Mouse (Mus musculus): ENCODE data around the gene Utp11. TPM values are rescaled to one million over a fixed set of nuclear protein-coding genes. Genes with fewer than 3 reads are reported as not detected.

Gene Utp11
- polyA plus RNA-seq, 2 experiments, result 16.4 to 22.4 TPM

DNA sequence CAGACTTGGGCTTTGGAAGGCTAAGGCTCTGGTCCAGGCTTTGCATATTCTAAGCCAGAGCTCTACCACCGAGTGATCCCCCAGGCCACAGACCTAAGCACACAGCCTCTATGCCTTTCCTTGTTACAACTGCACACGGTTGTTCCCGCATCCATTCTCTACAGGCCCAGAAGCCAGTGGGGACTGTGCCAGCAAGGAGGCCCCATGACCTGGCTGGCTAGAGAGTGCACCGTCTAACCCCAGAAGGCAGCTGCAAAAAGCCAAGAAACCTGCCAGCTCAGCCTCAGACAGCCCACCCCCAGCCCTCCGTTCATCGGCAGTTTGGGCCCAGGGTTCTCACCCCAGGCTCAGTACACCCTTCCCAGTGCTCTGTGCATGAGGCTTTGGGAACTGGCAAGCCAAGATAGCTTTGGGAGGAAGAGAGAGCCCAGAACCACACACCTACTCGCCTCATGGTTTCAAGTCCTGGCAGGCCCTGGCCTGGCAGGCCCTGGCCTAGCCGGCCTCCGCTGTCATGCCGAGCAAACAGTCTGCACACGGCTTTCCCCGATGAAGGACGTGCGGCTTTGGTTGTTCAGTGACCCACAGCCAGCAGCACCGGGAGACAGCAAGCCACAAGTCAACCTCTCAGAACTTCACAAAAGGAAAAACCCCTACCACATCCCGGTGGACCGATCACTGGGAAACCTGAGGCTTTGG, 18.9 kb downstream of the Utp11 start:
- Histone ChIP-seq H3K4me2 (ENCODE audit: low read depth) (no peak overlapping the region), H3K4me1 (replicated peaks; ENCODE audit: control insufficient read depth in 2 of 2, insufficient read depth in 2 of 2, low read length in 1 of 2) (no peaks in the 10 kb centered on the region), H3K36me3 (replicated peaks; ENCODE audit: control insufficient read depth, insufficient read depth, low read depth) (peaks cover 13% of the 10 kb centered on the region), H3K9ac (replicated peaks) (no peak overlapping the region), H3K27ac (no peak overlapping the region), H3K27me3 (ENCODE audit: control insufficient read depth, insufficient read depth, low read length) (peaks cover 18% of the 10 kb centered on the region), H3K9me3 (ENCODE audit: control insufficient read depth, low read length) (no peaks in the 10 kb centered on the region), H3K4me3 (ENCODE audit: insufficient read depth in 1 of 2, low read depth in 2 of 2, low read length in 2 of 2) (no peak overlapping the region)
- TF ChIP-seq EP300 (IDR thresholded peaks at IDR 0.05; ENCODE audit: low read depth) (no peak), CTCF (IDR thresholded peaks at IDR 0.05; ENCODE audit: low read depth) (no peak)
- ATAC-seq (ENCODE audit: insufficient read depth), result no peak
- DNase-seq (ENCODE audit: low read depth in 3 of 3, low spot score in 3 of 3), result no peak
- 71% methylated on average over 17 of the region's 17 CpGs for WGBS (ENCODE audit: insufficient replicate concordance)

DNA sequence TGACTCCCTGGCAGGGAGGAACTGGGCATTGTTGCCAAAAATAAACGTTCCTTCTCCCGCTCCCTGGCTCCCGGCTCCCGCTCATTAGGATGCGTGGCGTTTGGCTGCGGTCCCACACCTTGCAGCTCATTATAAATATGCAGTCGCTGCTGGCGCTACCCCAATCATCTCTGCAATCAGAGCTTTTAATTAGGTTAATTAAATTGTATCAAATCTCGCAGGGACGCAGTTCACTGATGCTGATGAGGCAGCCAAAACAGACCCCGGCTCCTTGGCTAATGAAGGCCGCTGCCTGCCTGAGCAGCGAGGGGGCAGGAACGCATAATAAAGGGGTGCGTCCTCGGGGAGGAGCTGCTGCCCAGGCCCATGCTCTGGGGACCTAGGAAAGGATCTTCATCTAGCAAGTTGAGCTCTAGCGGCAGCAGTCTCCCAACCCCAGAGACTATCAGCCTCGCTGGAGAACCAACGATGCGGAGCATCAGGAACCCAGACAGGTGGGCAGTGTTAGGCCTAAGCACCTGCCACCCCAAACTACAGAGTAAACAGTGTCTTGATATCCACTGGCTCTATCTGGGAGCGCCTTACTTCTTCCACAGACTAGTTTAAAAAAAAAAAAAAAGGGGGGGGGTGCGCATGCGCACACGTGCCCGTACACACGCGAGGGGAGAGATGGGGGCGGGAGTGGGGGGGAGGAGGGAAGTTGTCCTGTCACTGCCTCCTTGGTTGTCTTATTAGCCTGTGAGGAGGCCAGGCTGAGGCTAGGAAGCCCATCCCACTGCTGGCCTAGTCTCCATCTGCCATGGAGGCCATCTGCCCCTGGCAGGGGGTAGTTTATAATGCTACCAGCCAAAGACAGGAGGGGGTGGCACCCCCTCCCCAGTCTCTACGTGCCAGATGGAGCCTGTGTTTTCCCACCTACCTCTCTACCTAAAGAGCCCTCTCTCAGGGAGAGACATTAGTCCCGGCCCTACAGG, 20.8 kb downstream of the Utp11 start:
- ATAC-seq (ENCODE audit: insufficient read depth) (no peak), DNase-seq (ENCODE audit: low read depth in 3 of 3, low spot score in 3 of 3) (no peak)
- Histone ChIP-seq H3K4me2 (ENCODE audit: low read depth) (no peak overlapping the region), H3K27ac (no peak overlapping the region), H3K27me3 (ENCODE audit: control insufficient read depth, insufficient read depth, low read length) (peaks cover 21% of the 10 kb centered on the region), H3K36me3 (replicated peaks; ENCODE audit: control insufficient read depth, insufficient read depth, low read depth) (peaks cover 6% of the 10 kb centered on the region; the same call in 1 of the 2 replicates), H3K9ac (replicated peaks) (no peak overlapping the region), H3K9me3 (ENCODE audit: control insufficient read depth, low read length) (no peaks in the 10 kb centered on the region), H3K4me3 (ENCODE audit: insufficient read depth in 1 of 2, low read depth in 2 of 2, low read length in 2 of 2) (no peak overlapping the region), H3K4me1 (replicated peaks; ENCODE audit: control insufficient read depth in 2 of 2, insufficient read depth in 2 of 2, low read length in 1 of 2) (no peaks in the 10 kb centered on the region)
- 9% methylated on average over 31 of the region's 31 CpGs for WGBS (ENCODE audit: insufficient replicate concordance)
- TF ChIP-seq CTCF (IDR thresholded peaks at IDR 0.05; ENCODE audit: low read depth), result no peak
- no peak for TF ChIP-seq EP300 (IDR thresholded peaks at IDR 0.05; ENCODE audit: low read depth)

DNA sequence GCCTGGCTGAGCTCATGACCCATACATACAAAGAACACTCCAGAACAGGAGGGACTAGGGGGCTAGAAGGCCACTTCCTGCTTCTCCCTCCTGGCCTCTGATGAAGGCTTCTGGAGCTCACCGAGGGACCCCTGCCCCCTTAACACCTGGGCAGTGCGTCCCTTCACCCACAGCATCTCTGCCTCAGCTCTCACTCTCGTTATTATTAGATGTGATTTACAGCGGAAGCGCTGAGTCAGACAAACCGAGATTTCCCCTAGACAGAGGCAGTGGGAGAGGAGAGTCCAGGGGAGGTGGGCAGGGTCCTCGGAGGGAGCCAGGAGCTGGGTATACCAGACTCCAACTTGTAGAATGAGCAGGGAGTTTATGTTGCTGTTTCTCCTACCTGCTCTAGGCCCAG, 21.8 kb downstream of the Utp11 start:
- Histone ChIP-seq H3K27ac (no peak overlapping the region), H3K9ac (replicated peaks) (no peak overlapping the region), H3K4me1 (replicated peaks; ENCODE audit: control insufficient read depth in 2 of 2, insufficient read depth in 2 of 2, low read length in 1 of 2) (no peaks in the 10 kb centered on the region), H3K36me3 (replicated peaks; ENCODE audit: control insufficient read depth, insufficient read depth, low read depth) (no peaks in the 10 kb centered on the region), H3K9me3 (ENCODE audit: control insufficient read depth, low read length) (no peaks in the 10 kb centered on the region), H3K4me3 (ENCODE audit: insufficient read depth in 1 of 2, low read depth in 2 of 2, low read length in 2 of 2) (no peak overlapping the region), H3K27me3 (ENCODE audit: control insufficient read depth, insufficient read depth, low read length) (peaks cover 21% of the 10 kb centered on the region), H3K4me2 (ENCODE audit: low read depth) (no peak overlapping the region)
- TF ChIP-seq CTCF (IDR thresholded peaks at IDR 0.05; ENCODE audit: low read depth) (no peak), EP300 (IDR thresholded peaks at IDR 0.05; ENCODE audit: low read depth) (no peak)
- DNase-seq (ENCODE audit: low read depth in 3 of 3, low spot score in 3 of 3), result no peak
- WGBS (ENCODE audit: insufficient replicate concordance), result 17% methylated on average over 7 of the region's 7 CpGs
- no peak for ATAC-seq (ENCODE audit: insufficient read depth)

DNA sequence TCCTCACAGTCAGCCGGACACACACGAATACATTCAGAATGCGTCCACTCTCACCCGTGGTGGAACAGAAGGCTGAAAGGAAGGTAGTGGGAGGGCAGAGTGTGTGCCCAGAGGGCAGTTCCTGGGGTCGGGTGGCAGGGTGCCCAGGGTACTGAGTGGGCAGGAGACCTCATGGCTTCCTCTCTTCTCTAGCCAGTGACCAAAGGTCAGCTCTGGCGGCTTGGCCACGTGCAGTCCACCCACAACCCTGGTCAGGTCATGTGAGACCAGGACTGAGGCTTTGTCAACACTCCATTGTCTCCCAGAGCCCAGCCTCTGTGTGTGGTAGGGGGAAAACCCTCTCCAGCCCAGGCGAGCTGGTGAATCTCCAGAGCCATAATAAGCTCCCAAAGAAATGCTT, 23.2 kb downstream of the Utp11 start:
- Histone ChIP-seq H3K36me3 (replicated peaks; ENCODE audit: control insufficient read depth, insufficient read depth, low read depth) (no peaks in the 10 kb centered on the region), H3K4me1 (replicated peaks; ENCODE audit: control insufficient read depth in 2 of 2, insufficient read depth in 2 of 2, low read length in 1 of 2) (no peaks in the 10 kb centered on the region), H3K4me2 (ENCODE audit: low read depth) (no peak overlapping the region), H3K4me3 (ENCODE audit: insufficient read depth in 1 of 2, low read depth in 2 of 2, low read length in 2 of 2) (no peak overlapping the region), H3K9ac (replicated peaks) (no peak overlapping the region), H3K9me3 (ENCODE audit: control insufficient read depth, low read length) (no peaks in the 10 kb centered on the region), H3K27ac (no peak overlapping the region), H3K27me3 (ENCODE audit: control insufficient read depth, insufficient read depth, low read length) (peaks cover 27% of the 10 kb centered on the region)
- 59% methylated on average over 8 of the region's 8 CpGs for WGBS (ENCODE audit: insufficient replicate concordance)
- ATAC-seq (ENCODE audit: insufficient read depth) (no peak), DNase-seq (ENCODE audit: low read depth in 3 of 3, low spot score in 3 of 3) (no peak)
- TF ChIP-seq EP300 (IDR thresholded peaks at IDR 0.05; ENCODE audit: low read depth), result no peak
- TF ChIP-seq CTCF (IDR thresholded peaks at IDR 0.05; ENCODE audit: low read depth), result no peak

DNA sequence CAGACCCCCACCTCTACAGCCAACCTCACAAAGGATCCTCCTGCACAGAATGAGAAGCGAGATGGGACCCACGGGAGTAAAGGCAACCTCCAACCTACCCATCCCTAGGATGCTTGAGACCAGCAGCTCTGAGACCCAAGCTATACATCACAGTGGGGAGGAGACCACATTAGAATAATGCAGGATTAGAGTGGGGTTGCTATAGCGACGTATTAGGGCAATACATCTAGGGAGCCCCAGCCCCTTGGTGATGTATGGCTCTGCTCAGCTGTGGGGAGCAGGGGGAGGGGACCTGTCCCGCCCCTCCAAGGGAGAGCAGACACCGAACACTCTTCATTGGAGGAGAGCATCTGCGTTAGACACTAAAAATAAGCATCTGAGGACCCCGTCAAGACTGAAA, 25.3 kb downstream of the Utp11 start:
- Histone ChIP-seq H3K9me3 (ENCODE audit: control insufficient read depth, low read length) (no peaks in the 10 kb centered on the region), H3K27me3 (ENCODE audit: control insufficient read depth, insufficient read depth, low read length) (peaks cover 35% of the 10 kb centered on the region), H3K27ac (no peak overlapping the region), H3K4me3 (ENCODE audit: insufficient read depth in 1 of 2, low read depth in 2 of 2, low read length in 2 of 2) (no peak overlapping the region), H3K4me2 (ENCODE audit: low read depth) (no peak overlapping the region), H3K36me3 (replicated peaks; ENCODE audit: control insufficient read depth, insufficient read depth, low read depth) (no peaks in the 10 kb centered on the region), H3K4me1 (replicated peaks; ENCODE audit: control insufficient read depth in 2 of 2, insufficient read depth in 2 of 2, low read length in 1 of 2) (no peaks in the 10 kb centered on the region), H3K9ac (replicated peaks) (no peak overlapping the region)
- no peak for DNase-seq (ENCODE audit: low read depth in 3 of 3, low spot score in 3 of 3)
- TF ChIP-seq CTCF (IDR thresholded peaks at IDR 0.05; ENCODE audit: low read depth), result no peak
- TF ChIP-seq EP300 (IDR thresholded peaks at IDR 0.05; ENCODE audit: low read depth), result no peak
- 18% methylated on average over 8 of the region's 8 CpGs for WGBS (ENCODE audit: insufficient replicate concordance)
- ATAC-seq (ENCODE audit: insufficient read depth), result no peak
